Mouse (Mus musculus) stomach, postnatal 0 days (tissue): ENCODE data around the gene Olfr1189. TPM values are rescaled to one million over a fixed set of nuclear protein-coding genes. Genes with fewer than 3 reads are reported as not detected.
"Not testable (repeated sequence)": the region's sequence is repeated elsewhere in the genome, so short reads cannot be mapped to it uniquely, and the experiment has no call there.

Experiments
- ATAC-seq: fragments of 200-750 bp; cut with Nextera tagmentation; 2 replicates; pipeline ENCODE4 v1.8.0; 2017; ENCODE audit not compliant: low FRiP score, low TSS enrichment
- DNase-seq: peaks from one replicate; pipeline ENCODE4 v3.0.0-alpha.2; 2016; ENCODE audit warnings: low spot score
- H3K27ac ChIP-seq: fragments of 300-500 bp; sonication (generic); replicated peaks from 2 replicates; pipeline ENCODE4 v1.5.1; 2014; ENCODE audit warnings: mild to moderate bottlenecking, control low read depth
- H3K27me3 ChIP-seq: fragments of 300-500 bp; sonication (generic); 2 replicates; pipeline ENCODE4 v1.6.1; 2014; ENCODE audit warnings: low read length; ENCODE audit not compliant: control insufficient read depth, insufficient read depth
- H3K36me3 ChIP-seq: fragments of 300-500 bp; sonication (generic); 2 replicates; pipeline ENCODE4 v1.6.1; 2014; ENCODE audit warnings: low read length, mixed read lengths; ENCODE audit not compliant: control insufficient read depth, insufficient read depth
- H3K4me1 ChIP-seq: fragments of 300-500 bp; sonication (generic); replicated peaks from 2 replicates; pipeline ENCODE4 v1.6.1; 2014; ENCODE audit warnings: antibody characterized with exemption; ENCODE audit not compliant: control insufficient read depth, insufficient read depth
- H3K4me2 ChIP-seq: fragments of 300-500 bp; sonication (generic); replicated peaks from 2 replicates; pipeline ENCODE4 v1.6.1; 2014; ENCODE audit warnings: low read depth, mild to moderate bottlenecking, control low read depth, moderate library complexity
- H3K4me3 ChIP-seq: fragments of 300-500 bp; sonication (generic); 2 replicates; pipeline ENCODE4 v1.5.1; 2014; ENCODE audit warnings: low read depth, low read length, control low read depth
- H3K9ac ChIP-seq: fragments of 300-500 bp; sonication (generic); 2 replicates; pipeline ENCODE4 v1.6.1; 2014; ENCODE audit warnings: mild to moderate bottlenecking, low read length, control low read depth, mixed read lengths
- H3K9me3 ChIP-seq: fragments of 300-500 bp; sonication (generic); 2 replicates; pipeline ENCODE4 v1.6.1; 2016; ENCODE audit warnings: low read length; ENCODE audit not compliant: control insufficient read depth
- CTCF ChIP-seq: IDR thresholded peaks from 2 replicates; pipeline ENCODE4 v1.5.1; 2016; ENCODE audit warnings: antibody characterized with exemption, low read depth, mild to moderate bottlenecking, moderate library complexity
- EP300 ChIP-seq: optimal IDR thresholded peaks from 2 replicates; pipeline ENCODE3; 2016; ENCODE audit warnings: antibody characterized with exemption
- WGBS: fragments of 180-500 bp; shearing (Covaris S2); extraction: QIAGEN DNeasy Blood & Tissue Kit; methylation state at CpG from one replicate; pipeline ENCODE4 v1.1.7; 2014; 5-methylcytosine and 5-hydroxymethylcytosine counted together
- polyA plus RNA-seq: library from polyadenylated mRNA; unstranded; fragments of >200 nt; fragmentation: Nextera tagmentation; extraction: Ambion mirVana; gene quantifications from 2 replicates; pipeline ENCODE4 v1.2.1, GENCODE M21; 2015

The Olfr1189 gene
- not detected in 2 replicates for polyA plus RNA-seq

DNA sequence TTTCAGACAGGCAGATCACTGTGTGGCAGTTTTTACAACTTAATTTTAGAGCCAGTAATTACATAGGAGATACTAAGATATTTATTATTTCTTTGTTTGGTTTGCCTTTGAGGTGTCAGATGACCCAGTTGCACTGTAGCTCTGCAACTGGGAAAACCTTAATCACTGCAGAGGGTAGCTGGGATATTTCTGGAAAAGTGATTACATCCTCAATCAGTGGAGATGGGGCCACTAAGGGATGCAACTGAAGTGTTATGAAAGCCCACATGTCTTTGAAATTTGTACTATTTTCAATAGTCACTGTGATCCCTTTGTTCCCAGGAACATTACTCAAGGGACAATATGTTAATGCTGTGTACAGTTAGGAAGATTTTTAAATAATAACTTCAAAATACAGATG lies at the start of gene Olfr1189:
Olfr1189 (plus strand) TSS at position 301 of the 400 bp plus-strand sequence.
- H3K4me2 ChIP-seq = no peak within 1 kb of the TSS
- no peak for TF ChIP-seq CTCF
- no peaks in the 10 kb centered on the region for H3K27me3 ChIP-seq
- no peaks in the 10 kb centered on the region for H3K4me1 ChIP-seq
- H3K27ac ChIP-seq = no peak within 1 kb of the TSS
- no peaks in the 10 kb centered on the region for H3K36me3 ChIP-seq
- H3K9ac ChIP-seq = no peak within 1 kb of the TSS
- no peak within 1 kb of the TSS for H3K4me3 ChIP-seq
- DNase-seq (no peak), ATAC-seq (no peak)
- H3K9me3 ChIP-seq = no peaks in the 10 kb centered on the region

DNA sequence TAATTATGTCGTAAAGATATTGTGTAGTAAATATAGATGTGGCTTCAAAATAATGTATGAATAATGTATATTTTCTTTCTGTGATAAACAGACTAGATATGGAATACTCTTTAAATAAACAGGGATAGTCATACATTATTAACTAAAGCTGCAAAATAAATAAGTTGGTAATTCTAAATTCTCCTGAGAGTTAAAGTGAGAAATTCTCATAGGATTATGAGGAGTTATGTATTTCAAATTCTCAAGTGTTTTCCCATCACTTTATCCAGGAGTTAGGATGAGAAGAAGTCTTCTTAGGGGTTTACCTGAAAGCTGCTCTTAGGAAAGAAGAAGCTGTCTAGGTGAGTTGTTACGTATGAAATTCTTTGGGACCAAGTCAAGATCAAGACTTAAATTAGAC lies 29.6 kb upstream of the Olfr1189 start, which contains the start of gene Olfr1188:
Olfr1188 (plus strand) TSS at position 301 of the 400 bp plus-strand sequence.
- TF ChIP-seq CTCF (no peak), EP300 (no peak)
- Histone ChIP-seq H3K9ac (no peak within 1 kb of the TSS), H3K36me3 (no peaks in the 10 kb centered on the region), H3K27ac (no peak within 1 kb of the TSS), H3K4me3 (no peak within 1 kb of the TSS), H3K9me3 (no peaks in the 10 kb centered on the region), H3K4me2 (no peak within 1 kb of the TSS), H3K4me1 (no peaks in the 10 kb centered on the region), H3K27me3 (no peaks in the 10 kb centered on the region)
- 80% methylated on average over 2 of the region's 2 CpGs for WGBS
- no peak for ATAC-seq
- no peak for DNase-seq

DNA sequence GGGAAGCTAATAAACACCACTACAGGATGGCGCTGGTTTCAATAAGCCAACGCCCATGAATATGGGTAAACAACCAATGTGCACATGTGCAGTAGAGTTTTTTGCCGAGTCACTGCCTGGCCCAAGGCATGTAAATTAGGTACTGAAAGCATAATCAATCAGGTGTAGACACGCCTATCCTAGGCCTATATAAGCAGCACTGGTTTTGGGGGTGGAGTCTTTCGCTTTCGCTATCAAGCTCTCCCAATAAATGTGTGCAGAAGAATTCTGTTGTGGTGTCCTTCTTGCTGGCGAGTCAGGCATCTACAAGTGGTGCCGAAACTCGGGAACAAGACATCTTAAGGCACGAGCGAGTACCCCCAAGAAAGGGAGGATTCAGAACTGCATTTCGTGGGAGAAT lies 13.6 kb upstream of the Olfr1189 start:
- not testable (repeated sequence) for DNase-seq, H3K27me3 ChIP-seq, H3K9ac ChIP-seq, H3K4me1 ChIP-seq, ATAC-seq, H3K36me3 ChIP-seq, H3K9me3 ChIP-seq, H3K27ac ChIP-seq, H3K4me2 ChIP-seq, H3K4me3 ChIP-seq
- WGBS = 86% methylated on average over 12 of the region's 12 CpGs

DNA sequence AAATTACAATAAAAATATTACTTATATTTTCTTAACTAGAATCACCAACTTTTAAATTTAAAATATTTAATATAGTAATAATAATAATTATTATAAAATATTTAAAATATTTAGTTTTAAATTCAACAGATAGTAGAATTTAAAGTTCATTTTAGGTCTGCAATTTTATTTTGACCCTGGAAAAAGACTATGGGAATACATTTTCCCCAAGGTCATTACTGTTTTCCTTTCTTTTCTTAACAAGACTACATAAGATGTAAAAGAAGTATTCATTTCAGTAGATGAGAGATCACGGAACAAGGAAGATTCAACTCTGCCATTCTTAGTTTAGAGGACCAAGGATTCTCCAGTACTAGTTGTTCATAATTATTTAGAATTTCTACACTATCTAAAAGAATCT lies 54.0 kb downstream of the Olfr1189 start, which contains the start of gene Olfr1191-ps1:
Olfr1191-ps1 (plus strand) TSS at position 301 of the 400 bp plus-strand sequence.
- not testable (repeated sequence) for H3K36me3 ChIP-seq, H3K27me3 ChIP-seq, DNase-seq, H3K4me2 ChIP-seq, H3K27ac ChIP-seq, H3K9ac ChIP-seq, ATAC-seq, H3K4me3 ChIP-seq, H3K9me3 ChIP-seq, H3K4me1 ChIP-seq
- 88% methylated on average over 1 of the region's 1 CpGs for WGBS

Other genes starting within 250 kb of the Olfr1189 start
- not detected in 2 replicates for gene Olfr1176, start 249.7 kb upstream of the Olfr1189 start, polyA plus RNA-seq
- not detected in 2 replicates for gene Olfr1177-ps, start 240.0 kb upstream of the Olfr1189 start, polyA plus RNA-seq
- 0.04 TPM in 1 of 2 replicates, not detected in the other for gene Olfr1178, start 199.4 kb upstream of the Olfr1189 start, polyA plus RNA-seq
- gene Olfr1179, start 180.0 kb upstream of the Olfr1189 start, polyA plus RNA-seq = not detected in 2 replicates
- not detected in 2 replicates for gene Olfr1180, start 167.3 kb upstream of the Olfr1189 start, polyA plus RNA-seq
- not detected in 2 replicates for gene Olfr1181, start 160.3 kb upstream of the Olfr1189 start, polyA plus RNA-seq
- not detected in 2 replicates for gene Gm13757, start 137.3 kb upstream of the Olfr1189 start, polyA plus RNA-seq
- not detected in 2 replicates for gene Olfr1183, start 131.6 kb upstream of the Olfr1189 start, polyA plus RNA-seq
- not detected in 2 replicates for gene Olfr1184, start 102.9 kb upstream of the Olfr1189 start, polyA plus RNA-seq
- gene Olfr1185-ps1, start 93.1 kb upstream of the Olfr1189 start, polyA plus RNA-seq = 0.02 TPM in 1 of 2 replicates, not detected in the other
- gene Olfr1186, start 67.9 kb upstream of the Olfr1189 start, polyA plus RNA-seq = not detected in 2 replicates
- not detected in 2 replicates for gene Olfr1188, start 29.5 kb upstream of the Olfr1189 start, polyA plus RNA-seq
- not detected in 2 replicates for gene Olfr1191-ps1, start 54.1 kb downstream of the Olfr1189 start, polyA plus RNA-seq
- gene Olfr1192-ps1, start 62.1 kb downstream of the Olfr1189 start, polyA plus RNA-seq = 0.02 TPM in 1 of 2 replicates, not detected in the other
- not detected in 2 replicates for gene Olfr1193, start 89.2 kb downstream of the Olfr1189 start, polyA plus RNA-seq
- gene Olfr1195, start 102.7 kb downstream of the Olfr1189 start, polyA plus RNA-seq = 0.04 TPM in 1 of 2 replicates, not detected in the other
- gene Olfr1196, start 118.1 kb downstream of the Olfr1189 start, polyA plus RNA-seq = not detected in 2 replicates
- not detected in 2 replicates for gene Olfr1197, start 145.9 kb downstream of the Olfr1189 start, polyA plus RNA-seq
- not detected in 2 replicates for gene Olfr1198, start 164.9 kb downstream of the Olfr1189 start, polyA plus RNA-seq
- gene Olfr1199, start 174.0 kb downstream of the Olfr1189 start, polyA plus RNA-seq = not detected in 2 replicates
- not detected in 2 replicates for gene Olfr1200, start 184.0 kb downstream of the Olfr1189 start, polyA plus RNA-seq
- not detected in 2 replicates for gene Olfr1201, start 206.6 kb downstream of the Olfr1189 start, polyA plus RNA-seq
- gene Olfr1202, start 228.0 kb downstream of the Olfr1189 start, polyA plus RNA-seq = 0.04 TPM in 1 of 2 replicates, not detected in the other
- 0.05 TPM in 1 of 2 replicates, not detected in the other for gene Olfr1205, start 243.3 kb downstream of the Olfr1189 start, polyA plus RNA-seq